Mouse (Mus musculus): ENCODE data around the gene Siglec1. TPM values are rescaled to one million over a fixed set of nuclear protein-coding genes. Genes with fewer than 3 reads are reported as not detected.

The Siglec1 gene
- 0.74 and 1.1 TPM in 2 replicates for polyA plus RNA-seq (2012; rRNA removed)

DNA sequence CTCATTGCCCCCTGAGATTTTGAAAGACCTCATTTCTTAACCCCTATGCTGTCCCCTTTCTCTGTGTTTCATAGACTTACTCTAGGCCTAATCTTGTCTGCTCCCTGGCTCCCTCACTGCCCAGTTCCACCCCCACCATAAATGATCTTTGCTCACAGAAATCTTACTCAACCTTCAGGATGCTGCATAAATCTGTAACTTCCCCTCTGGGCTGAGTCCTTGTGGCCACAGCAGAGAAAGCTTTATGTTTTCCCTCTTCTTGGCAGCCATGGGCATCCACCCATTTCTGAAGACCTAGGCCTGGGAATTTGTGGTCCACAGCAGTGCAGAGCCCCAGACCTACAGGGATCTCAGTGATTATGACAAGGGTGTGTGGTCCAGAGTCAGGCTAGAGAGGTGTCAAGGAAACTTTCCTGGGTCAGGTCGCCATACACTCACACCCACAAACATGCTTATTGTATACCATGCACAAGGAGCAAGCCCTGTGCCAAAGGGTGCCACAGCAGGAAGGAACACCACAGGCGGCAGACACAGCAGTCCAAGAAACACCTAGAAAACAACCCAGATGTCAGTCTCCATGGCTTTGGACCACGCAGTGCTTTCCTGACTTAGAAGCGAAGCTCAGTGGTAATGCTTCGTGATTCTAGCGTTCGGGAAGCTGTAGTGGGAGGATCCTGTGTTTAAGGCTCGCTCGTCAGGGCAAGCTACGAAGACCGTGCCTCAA is at the start of gene Siglec1:
Gene Siglec1, minus strand, starts transcription at position 99 of the 724 bp plus-strand sequence.

DNA sequence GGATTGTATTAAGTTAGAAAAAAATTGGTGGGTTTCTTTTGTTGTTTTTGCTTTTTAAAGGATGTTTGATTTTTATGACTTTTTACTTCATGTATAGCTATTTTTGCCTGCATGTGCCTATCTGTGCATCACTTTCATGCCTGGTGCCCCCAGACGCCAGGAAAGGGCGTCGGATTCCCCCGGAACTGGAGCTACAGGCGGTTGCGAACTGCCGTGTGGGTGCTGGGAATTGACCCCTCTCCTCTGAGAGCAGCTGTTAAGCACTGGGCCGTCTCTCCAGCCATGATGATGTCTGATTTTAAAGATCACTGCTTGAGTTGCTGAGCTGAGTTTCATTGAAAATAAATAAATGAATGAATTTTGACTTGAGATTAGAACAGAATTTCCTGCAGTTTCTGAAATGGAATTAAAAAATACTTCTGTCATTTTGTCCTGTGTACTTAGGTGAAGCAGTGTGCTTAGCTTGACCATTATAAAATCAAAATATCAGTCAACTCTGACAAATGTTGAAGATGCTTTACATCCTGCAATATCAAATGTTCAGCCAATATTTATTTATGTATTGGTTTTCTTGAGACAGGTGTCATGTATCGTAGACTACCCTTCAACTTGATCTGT is 46.5 kb upstream of the Siglec1 start, which contains the start of gene Gm11037:
Gene Gm11037, plus strand, starts transcription at position 568 of the 618 bp plus-strand sequence.

DNA sequence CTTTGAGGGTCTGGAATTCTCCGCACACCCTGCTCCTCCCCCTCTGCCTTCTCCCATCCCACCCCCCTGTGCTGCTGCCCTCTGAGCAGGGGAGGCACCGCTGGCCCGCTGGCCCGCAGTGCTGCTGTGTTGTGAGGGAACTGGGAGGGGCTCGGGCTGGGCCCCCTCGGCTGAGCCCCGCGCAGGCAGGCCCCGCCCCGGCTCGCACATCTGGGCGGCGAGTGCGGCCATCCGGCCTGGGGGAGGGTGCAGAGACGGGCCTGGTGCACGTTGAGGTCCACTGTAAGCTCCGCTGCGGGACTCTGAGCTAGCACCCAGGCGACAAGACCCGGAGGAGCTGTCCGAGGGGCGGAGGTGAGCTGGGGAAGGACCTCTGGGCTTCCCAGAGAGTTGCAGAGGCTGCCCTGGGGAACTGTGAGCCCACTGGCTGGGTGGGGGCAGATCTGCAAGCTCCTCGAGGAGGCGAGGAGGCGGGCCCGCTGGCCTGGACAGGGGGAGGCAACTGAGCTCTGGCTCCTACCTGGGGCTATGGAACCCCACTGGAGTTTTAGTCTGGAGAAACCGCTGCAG is 40.7 kb upstream of the Siglec1 start, which contains the start of gene Hspa12b:
Gene Hspa12b, plus strand, starts transcription at position 120 of the 570 bp plus-strand sequence.

DNA sequence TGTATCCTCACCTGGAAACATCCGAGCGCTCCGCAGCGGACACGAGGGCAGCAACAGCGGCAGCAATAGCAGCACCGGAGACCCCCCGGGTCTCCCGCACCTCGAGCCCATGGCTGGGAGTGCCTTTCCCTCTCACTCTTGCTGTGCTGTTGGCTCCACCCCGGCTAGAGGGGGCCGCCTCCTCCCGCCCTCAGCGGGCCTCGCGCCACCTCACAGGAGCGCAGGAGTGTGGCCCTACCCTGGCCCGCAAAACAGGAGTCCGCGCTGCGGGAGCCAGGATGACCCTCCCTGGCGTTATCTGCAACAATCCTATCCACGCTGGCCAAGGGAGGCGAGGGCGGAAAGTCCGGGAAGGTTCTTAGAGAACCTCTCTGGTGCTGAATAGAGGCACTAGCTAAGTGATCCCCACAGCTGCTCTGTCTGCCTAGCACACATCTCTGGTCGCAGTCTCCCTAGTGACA is 23.1 kb downstream of the Siglec1 start, which contains the start of gene Adam33:
Gene Adam33, minus strand, starts transcription at position 411 of the 461 bp plus-strand sequence.

DNA sequence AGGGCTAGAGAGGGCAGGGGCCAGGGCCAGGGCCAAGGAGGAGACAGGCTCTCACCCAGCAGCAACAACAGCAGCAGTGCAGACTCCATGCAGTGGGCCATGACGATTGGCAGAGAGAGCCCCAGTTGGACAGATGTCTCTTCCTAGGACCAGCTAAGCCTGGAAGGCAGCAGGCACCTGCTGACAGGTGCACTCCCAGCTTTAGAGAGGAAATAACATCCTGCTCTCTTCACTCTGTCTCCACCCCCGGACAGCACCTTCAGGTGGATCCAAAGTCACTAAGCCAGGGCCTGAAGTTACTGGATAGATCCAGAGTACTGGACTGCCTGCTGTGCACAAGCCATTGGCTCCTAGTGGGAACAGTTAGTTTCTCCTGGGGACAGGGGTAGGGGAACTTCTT is 43.6 kb downstream of the Siglec1 start, which contains the start of gene Gfra4:
Gene Gfra4, minus strand, starts transcription at position 101 of the 400 bp plus-strand sequence.

Other genes with a start within 250 kb of the Siglec1 start
- gene 4930402H24Rik, start 180.4 kb downstream of the Siglec1 start, polyA plus RNA-seq (2012; rRNA removed): 4.0 and 4.6 TPM in 2 replicates
- 2.9 and 3.9 TPM in 2 replicates for gene Atrn, start 180.3 kb downstream of the Siglec1 start, polyA plus RNA-seq (2012; rRNA removed)
- gene Gfra4, start 43.7 kb downstream of the Siglec1 start, polyA plus RNA-seq (2012; rRNA removed): 0.22 and 0.55 TPM in 2 replicates
- 0.37 and 0.72 TPM in 2 replicates for gene Adam33, start 23.0 kb downstream of the Siglec1 start, polyA plus RNA-seq (2012; rRNA removed)
- gene Hspa12b, start 40.5 kb upstream of the Siglec1 start, polyA plus RNA-seq (2012; rRNA removed): 2.1 and 2.3 TPM in 2 replicates
- gene Gm11037, start 46.7 kb upstream of the Siglec1 start, polyA plus RNA-seq (2012; rRNA removed): not detected in 2 replicates
- 88.6 and 97.1 TPM in 2 replicates for gene 1700037H04Rik, start 73.3 kb upstream of the Siglec1 start, polyA plus RNA-seq (2012; rRNA removed)
- gene Cenpb, start 93.3 kb upstream of the Siglec1 start, polyA plus RNA-seq (2012; rRNA removed): 11.9 and 12.4 TPM in 2 replicates
- gene Cdc25b, start 100.2 kb upstream of the Siglec1 start, polyA plus RNA-seq (2012; rRNA removed): 138 and 163 TPM in 2 replicates
- 1.7 and 2.5 TPM in 2 replicates for gene Spef1, start 100.5 kb upstream of the Siglec1 start, polyA plus RNA-seq (2012; rRNA removed)
- gene Ap5s1, start 120.3 kb upstream of the Siglec1 start, polyA plus RNA-seq (2012; rRNA removed): 13.9 and 20.2 TPM in 2 replicates
- 22.2 and 25.7 TPM in 2 replicates for gene Mavs, start 147.3 kb upstream of the Siglec1 start, polyA plus RNA-seq (2012; rRNA removed)
- gene Pank2, start 175.7 kb upstream of the Siglec1 start, polyA plus RNA-seq (2012; rRNA removed): 15.1 and 17.9 TPM in 2 replicates